Mouse (Mus musculus) T-cell, adult 2 months (primary cell): Measurements from ENCODE around the gene Exoc7.
A peak's percentile ranks its signal among the peaks of the same experiment; 100 is the strongest.

Source experiments
- DNase-seq: peaks from one replicate; pipeline ENCODE4 v3.0.0; 2022; ENCODE audit warnings: low spot score

Gene Exoc7

DNA sequence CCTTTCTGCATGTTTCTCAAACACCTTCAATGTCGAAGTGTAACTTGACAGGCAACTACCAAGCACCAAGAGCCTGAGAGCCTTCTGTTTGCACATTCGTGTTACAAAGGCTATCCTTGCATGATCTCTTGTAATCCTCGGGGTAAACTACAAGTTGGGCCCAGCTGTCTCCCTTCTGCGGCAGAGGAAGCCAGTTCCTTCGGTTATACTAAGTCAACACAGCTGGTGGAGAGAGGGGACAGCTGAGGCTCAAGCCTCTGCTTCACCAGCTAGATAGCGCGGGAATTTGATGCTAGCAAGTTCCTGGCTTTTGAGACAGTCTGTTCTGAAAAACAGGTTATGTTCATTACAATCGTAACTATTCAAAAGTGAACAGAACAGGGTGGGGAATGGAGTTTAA, 5.3 kb upstream of the Exoc7 start:
- DNase-seq = no peak

DNA sequence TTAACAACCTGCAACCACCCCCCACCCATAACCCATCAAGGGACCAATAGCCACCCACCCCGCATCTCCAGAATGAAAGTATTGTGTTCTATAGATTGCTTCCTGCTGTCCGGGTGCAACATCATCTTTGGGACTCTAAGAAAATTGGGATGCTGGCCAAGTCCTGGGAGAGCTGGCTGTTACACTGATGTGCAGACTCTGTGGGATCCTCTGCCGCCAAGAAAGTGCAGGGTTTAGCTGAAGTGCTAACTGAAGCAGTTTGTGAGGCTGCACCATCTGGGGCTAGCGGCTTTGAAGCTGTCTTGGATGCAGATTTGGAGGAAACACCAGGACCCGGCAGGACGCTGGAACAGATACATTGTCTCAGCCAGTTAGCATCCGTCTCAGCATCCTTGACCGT, 4.1 kb upstream of the Exoc7 start:
- no peak for DNase-seq

DNA sequence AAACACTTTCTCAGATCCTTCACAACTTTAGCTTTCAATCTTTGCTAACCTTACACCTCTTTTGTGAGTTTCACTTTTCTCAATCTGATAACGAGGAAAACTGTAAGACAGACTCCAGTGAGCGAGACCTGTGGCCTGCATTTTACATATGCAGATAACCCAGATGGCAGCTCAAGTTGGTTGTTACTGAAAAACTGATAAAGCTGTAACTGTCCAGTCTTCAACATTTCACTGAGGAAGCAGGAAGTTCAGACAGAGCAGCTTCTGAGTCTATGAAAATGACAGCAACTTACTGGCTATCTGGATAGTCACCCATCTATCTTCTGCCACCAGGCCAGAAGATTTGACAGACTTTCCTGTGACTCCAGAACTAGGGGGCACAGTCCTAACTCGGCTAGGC, 2.6 kb upstream of the Exoc7 start:
- no peak for DNase-seq

DNA sequence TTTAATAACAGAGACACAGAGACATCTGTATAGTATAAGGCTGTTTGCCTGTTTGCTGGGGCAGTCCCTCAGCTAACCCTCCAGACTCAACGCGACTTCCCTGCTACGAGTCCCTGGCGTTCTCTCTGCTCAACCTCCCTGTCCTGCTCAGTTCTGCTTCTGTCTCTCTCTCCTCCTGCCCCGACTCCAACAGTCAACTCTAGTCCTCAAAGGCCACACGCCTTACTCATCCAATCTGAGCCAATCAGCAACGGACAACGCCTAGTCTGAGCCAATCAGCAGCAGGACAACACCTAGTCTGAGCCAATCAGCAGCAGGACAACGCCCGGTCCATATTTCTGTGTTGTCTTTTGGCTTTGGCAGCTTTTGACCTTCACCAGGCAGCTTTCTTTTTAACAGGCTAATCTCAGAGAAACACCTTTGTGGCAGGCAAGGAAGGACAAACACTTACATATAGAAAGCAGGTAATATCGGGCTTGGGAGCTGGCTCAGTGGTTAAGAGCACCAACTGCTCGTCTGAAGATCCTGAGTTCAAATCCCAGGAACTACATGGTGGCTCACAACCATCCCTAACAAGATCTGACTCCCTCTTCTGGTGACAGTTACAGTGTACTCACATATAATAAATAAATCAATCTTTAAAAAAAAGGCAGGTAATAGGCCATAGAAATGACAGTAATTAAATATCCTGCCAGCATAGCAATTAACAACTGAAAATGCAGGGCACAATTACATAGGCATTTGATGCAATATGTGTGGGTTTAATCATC, 914 bp upstream of the Exoc7 start:
- no peak for DNase-seq

DNA sequence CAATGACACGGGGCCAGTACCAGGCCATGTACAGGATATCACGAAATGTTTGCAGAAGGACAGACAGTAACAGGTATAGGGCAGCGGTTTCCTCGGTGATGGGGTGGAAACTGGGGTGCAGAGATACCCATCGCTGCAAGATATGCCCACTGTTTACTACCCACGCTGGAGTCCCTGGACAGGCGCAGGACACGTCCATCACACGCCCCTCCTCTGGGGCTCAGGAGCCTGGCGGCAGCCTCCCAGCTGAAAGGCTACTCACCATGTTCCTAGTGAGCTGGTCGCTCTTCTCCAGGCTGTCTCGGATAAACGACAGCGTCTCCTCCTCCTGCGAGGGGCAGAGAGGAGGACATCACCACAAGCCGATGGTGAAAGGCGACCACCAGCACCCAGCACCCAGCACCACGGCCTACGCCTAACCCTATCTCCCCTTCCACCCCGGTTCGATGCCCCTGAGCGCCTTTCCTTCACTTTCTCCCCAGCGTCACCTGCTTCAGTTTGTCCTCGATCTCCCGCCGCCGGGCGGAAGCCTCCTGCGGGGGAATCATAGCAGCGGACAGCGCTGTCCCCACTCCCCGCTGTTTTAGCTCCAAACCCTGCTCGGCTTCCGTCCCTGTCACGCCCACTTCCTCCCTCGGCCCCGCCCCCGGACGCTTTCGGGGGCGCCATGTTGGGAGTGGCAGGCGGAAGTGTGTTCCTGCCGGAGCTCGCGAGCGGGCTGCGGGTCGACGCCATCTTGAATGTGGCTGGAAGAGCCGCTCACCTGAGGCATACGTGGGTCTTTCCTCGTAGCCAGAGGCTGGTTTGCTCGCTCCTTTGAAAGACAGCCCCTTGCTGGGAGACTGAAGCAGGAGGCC, 679 bp downstream of the Exoc7 start:
- peak; percentile 92 for DNase-seq

DNA sequence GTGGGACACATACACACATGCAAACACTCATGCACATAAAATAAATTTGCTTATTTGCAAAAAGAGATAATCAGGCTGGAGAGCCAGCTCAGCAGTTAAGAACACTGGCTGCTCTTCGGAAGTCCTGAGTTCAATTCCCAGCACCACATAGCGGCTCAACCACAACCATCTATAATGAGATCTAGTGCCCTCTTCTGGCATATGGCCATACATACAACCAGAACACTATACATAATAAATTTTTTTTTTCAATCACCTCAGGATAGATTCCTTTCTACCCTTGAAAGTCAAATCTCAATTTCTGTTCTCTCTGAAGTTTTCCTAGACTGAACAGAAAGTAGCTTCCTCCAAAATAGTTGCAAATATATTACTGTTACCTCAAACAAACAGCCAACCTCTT, 1.6 kb downstream of the Exoc7 start:
- DNase-seq = no peak

DNA sequence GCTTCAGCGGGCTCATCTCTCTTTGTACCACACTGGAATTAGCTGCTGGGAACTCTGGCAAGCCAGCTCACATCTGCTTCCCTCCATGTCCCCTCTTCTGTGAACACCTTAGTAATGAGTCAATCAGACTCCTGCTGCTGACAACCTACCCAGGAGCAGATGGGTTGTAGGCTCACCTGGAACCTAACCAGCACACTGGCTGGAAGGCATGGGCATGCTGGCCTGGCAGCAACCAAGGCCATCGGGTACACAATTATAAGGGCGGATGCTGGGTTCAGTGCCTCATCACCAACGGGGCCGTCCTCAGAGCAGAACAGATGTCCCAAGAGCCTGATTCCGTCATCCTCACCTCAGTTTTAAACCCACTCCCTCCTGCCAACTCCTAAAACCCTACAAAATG, 8.4 kb downstream of the Exoc7 start:
- no peak for DNase-seq

DNA sequence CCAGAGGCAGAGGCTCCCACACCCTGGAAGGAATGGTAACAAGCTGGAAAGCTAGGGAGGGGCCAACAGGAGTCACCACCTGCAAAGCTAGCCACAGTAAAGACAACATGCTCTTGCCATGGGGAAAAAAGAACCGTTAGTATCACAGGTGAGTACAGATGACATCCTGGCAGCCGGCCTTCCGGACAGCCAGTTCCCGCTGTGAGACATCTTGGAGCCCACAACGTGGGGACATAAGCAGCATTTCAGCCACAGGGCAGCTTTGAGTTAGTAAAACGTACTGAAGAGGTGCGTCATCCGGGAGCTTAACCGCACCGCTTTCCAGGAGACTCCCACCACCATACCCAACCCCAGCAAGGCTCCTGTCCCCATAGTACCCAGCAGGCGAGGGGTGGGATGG, 8.8 kb downstream of the Exoc7 start:
- no peak for DNase-seq

DNA sequence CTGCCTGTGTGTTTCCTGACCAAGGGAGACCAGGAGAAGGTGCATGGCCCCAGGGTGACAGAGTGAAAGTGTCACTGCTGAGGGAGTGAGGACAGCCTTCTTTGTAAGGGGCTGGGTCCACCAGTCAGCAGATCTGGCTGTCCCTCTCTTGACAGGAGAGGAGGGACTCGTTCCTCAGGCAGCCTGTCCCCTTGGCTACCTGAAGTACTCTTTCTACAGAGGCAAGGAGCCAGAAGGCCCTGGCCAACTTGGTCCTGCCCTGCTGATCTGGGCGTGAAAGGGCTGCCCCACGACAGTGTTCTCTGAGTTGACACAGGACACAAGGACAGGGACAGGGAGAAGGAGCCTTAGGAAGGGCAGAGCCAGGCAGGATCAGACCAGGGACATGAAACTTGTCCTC, 10.0 kb downstream of the Exoc7 start:
- DNase-seq = no peak

DNA sequence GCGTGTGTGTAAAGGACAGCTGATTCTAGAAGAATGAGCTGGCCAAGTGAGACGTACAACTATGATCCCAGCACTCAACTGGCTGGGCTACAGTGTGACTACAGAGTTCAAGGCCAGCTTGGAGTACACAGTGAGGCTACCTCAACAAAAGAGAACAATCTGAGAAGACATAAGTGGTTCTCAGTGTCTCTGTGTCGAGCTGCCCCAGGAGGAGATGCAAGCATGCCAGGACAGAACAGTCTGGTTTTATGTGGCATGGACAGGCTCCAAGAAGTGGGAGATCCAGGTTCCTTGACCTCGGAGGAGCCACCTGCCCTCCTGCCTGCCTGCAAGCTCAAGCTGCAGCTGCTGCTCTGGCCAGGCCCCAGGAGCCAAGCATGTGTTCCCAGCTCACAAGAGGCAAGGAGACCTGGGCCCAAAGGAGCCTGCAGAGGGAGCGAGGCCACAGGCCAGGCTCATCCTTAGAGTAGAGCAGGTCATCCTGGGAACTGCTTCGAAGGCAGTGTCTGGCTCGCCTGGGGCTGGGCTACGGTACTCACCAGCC, 10.8 kb downstream of the Exoc7 start:
- no peak for DNase-seq

DNA sequence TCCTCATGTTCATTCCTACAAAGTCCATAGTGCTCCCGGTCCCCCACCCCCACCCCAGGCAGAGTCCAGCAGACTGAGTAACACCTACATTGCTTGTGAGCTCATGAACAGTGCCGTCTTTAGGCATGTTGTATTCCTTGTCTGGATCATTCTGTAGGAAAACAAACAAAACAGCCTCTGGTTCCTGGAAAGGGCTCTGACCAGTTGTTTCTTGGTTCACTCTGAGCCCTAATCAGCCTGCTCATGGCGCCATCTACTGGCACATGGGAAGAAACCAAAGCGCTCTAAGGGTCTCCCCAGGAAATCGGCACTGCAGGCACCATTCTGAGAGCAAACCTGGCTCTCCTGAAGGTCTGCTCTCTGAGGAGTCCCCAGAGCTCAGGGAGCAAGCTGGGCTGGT, 12.7 kb downstream of the Exoc7 start:
- DNase-seq = peak; percentile 20

DNA sequence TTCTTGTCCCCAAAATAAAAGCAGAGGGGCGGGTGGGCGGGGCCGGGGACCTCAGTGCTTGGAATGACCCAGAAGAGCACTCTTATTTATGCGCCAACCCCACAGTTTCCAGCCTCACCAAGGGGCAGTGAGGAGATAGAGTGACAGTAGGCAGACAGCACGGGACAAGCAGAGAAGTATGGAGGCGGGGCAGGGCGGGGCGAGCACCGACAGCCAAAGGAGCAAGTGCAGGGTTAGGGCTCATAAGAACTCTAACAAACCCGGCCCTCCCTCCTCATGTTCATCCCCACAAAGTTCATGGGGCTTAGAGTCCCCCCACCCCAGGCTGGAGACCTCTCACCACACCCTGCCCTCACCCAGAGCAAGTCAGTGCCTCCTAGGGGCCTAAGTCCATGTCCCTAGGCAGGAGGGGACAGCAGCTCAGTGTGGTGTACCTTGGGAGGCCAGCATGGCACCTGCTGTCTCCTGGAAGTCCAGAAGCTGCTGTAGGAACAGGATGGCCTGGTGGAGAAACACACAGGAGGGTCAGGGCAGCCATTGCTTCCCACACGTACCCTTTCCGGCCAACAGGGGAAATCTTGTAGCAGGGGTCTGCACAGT, 13.4 kb downstream of the Exoc7 start:
- DNase-seq = no peak

DNA sequence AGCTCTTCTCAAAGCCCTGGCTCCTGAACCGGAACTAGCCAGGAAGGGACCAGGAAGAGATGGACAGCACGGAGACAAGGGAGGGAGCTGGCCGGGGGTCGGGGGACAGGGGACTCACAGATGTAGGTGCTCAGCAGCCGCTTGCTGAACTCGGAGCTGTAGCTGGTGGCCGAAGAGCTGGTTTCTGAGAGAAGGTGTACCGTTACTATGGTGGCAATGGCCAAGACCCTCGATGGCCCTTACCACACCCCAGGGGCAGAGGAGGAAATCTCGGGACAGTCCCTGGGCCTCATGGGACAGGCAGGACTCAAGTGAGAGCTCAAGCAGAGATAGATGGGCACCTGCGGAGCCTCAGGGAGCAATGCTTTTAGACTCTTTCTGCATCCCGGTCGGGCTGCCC, 14.6 kb downstream of the Exoc7 start:
- no peak for DNase-seq

DNA sequence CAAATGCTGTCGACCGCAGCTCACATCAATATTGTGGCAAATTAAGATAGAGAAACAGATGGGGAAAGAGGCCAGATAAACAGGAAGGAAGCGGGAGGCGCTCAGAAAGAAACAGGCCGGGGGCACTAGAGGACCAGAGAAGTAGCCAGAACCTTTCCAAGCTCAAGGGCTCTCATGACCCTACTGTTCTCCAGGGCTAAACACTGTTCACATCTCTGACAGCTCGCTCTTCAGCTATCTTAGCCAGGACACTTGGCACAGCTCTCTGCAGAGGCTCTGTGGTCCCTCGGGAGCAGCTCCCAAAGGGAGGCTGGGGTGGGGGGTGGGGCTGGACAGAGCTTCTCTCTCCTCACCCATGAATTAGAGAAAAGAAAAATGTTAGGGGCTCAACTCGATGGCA, 16.5 kb downstream of the Exoc7 start:
- no peak for DNase-seq

DNA sequence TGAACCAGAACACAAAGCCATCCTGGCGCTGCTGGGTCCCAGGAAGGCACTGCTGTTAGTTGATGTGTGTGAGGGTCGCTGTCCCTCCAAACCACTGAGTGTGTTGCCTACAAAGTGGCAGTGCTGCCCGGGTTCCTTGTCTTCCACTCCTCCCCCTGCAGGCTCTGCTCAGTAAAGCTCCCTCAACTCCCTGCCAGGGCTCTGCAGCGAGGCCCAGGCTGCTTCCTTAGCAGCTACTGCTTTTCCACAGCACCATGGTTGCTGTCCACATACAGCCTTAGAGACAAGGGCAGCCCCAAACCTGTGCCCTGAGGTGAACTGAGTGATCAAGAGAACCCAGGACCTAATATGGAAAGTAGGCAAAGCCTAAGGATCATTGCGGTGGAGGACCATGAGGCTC, 19.7 kb downstream of the Exoc7 start:
- DNase-seq = no peak

DNA sequence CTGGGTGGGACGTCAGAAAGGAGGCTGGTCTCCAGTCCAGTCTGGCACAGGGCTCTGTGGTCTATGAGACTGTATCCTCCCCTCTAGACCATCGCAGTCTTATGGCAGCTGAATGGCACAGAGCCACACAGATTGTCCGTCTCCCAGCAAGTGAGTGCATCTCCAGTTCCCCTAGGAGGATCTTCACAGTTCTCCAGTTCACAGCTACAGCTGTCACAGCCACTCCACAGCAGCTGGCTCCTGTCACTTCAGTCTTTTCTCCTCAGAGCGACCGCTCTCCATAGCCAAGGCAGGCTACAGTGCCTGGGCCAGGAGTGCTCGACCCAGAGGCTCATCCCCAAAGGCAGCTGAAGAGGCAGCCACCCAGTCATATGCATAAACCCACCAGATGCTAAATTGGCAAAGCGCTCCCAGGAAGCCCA, 21.3 kb downstream of the Exoc7 start:
- no peak for DNase-seq

DNA sequence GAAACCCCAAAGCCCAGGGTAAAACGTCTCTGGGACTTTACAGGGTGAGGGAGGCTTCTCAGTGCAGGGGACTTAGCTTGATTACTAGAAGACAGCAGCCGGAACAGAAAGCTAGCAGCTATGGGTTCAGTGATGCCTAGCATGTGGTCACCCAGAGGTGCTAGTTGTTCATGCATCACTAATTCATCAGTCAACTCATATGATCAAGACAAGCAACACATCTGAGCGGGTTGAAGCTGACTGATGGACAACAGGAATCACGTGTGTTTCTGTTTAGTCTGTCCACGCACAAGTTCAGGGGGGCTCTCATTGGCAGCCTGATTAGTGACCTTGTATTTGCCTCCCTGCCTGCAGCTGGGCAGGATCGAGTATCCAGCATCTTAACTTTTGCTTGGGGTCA, 23.1 kb downstream of the Exoc7 start:
- DNase-seq = no peak

DNA sequence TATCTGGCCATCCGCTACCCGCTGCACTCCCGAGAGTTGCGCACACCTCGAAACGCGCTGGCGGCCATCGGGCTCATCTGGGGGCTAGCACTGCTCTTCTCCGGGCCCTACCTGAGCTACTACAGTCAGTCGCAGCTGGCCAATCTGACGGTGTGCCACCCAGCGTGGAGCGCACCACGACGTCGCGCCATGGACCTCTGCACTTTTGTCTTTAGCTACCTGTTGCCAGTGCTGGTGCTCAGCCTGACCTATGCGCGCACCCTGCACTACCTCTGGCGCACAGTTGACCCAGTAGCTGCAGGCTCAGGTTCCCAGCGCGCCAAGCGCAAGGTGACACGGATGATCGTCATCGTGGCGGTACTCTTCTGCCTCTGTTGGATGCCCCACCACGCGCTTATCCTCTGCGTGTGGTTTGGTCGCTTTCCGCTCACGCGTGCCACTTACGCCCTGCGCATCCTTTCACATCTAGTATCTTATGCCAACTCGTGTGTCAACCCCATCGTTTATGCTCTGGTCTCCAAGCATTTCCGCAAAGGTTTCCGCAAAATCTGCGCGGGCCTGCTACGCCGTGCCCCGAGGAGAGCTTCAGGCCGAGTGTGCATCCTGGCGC, 24.0 kb downstream of the Exoc7 start:
- DNase-seq = peak; percentile 25

DNA sequence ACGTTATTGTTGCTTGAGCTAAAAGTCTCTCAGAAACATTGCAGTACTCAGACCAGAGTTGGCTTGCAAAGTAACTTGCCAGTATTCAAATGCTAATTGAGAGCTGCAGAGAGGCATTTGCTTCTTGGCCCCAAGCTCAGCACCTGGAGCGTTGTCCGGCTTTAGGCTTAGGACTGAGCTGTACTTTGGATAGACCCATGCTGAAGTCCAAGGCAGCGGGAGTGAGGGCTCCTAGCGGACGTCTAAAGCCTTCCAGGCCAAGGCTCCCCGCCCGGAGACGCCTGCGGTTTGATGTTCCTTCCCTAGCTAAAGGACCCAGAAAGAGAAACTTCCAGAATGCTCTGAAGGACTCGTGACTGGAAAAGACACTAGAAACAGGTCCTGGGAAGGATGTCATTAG, 24.9 kb downstream of the Exoc7 start:
- DNase-seq = no peak

DNA sequence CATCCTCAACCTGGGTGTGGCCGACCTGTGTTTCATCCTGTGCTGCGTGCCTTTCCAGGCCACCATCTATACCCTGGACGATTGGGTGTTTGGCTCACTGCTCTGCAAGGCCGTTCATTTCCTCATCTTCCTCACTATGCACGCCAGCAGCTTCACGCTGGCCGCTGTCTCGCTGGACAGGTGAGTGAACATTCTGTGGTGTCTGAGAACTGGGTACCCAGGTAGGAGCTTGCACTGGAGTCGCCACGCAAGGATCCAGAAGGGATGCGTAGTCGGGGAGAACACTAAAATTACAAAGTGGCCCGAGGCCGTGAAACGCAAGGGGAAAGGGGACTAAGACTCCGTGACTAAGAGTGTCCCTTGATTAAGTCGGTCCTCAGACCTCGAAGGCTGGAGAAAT, 25.4 kb downstream of the Exoc7 start:
- no peak for DNase-seq

DNA sequence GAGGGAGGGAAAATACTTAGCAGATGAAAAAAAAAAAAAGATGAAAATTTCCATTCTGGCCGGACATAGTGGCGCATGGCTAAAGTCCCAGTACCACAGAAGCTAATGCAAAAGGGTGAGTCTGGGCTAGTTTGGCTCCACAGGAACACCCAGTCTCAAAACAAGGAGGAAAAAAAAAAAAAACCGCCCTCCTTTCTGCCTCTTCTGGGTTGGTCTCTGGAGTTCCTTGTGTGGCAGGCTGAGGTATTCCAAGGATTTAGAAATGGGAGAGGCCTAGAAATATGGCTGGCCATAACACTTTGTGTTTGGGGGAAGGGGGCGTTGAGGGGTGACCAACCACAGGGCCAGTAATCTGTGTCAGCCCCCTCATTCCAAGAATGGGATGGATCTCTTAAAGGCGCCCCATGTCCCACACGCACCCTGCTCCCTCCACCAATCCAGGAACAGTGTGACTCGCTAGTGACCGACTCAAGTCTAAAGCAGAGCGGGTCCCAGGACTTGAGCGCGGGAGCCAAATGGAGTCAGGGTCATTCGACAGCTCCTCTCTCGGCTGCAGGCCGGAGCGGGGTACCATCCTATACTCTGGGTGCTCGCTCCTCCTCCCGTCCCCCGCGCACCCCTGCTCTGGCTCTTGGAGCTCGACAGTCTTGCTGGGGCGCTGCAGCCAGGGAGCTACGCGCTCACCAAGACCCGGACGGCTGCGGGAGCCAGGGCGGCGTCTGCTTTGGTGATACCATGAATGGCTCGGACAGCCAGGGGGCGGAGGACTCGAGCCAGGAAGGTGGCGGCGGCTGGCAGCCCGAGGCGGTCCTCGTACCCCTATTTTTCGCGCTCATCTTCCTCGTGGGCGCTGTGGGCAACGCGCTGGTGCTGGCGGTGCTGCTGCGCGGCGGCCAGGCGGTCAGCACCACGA, 26.0 kb downstream of the Exoc7 start, which contains the start of gene Galr2:
Gene Galr2 (plus strand): TSS at position 189 of the 913 bp plus-strand sequence.
- no peak for DNase-seq
